Mouse (Mus musculus) stomach, embryonic 16.5 days (tissue): ENCODE measurements around the gene Mdm2. TPM values are rescaled to one million over a fixed set of nuclear protein-coding genes. Genes with fewer than 3 reads are reported as not detected.

Experiments
- ATAC-seq: fragments of 200-750 bp; cut with Nextera tagmentation; 2 replicates; pipeline ENCODE4 v1.8.0; 2017; ENCODE audit warnings: moderate number of reproducible peaks, moderate TSS enrichment; ENCODE audit not compliant: insufficient read depth, low FRiP score
- H3K27ac ChIP-seq: fragments of 300-500 bp; sonication (generic); 2 replicates; pipeline ENCODE4 v1.5.1; 2014; ENCODE audit warnings: low read length
- H3K27me3 ChIP-seq: fragments of 300-500 bp; sonication (generic); 2 replicates; pipeline ENCODE4 v1.6.1; 2014; ENCODE audit warnings: low read length, control low read depth, mixed read lengths; ENCODE audit not compliant: control insufficient read depth, insufficient read depth
- H3K36me3 ChIP-seq: fragments of 300-500 bp; sonication (generic); 2 replicates; pipeline ENCODE4 v1.6.1; 2014; ENCODE audit warnings: low read length; ENCODE audit not compliant: control insufficient read depth, insufficient read depth
- H3K4me1 ChIP-seq: fragments of 300-500 bp; sonication (generic); 2 replicates; pipeline ENCODE4 v1.6.1; 2014; ENCODE audit warnings: low read length, control low read depth, mixed read lengths; ENCODE audit not compliant: control insufficient read depth, insufficient read depth
- H3K4me2 ChIP-seq: fragments of 300-500 bp; sonication (generic); 2 replicates; pipeline ENCODE4 v1.6.1; 2014; ENCODE audit warnings: low read depth, low read length, mixed read lengths
- H3K4me3 ChIP-seq: fragments of 300-500 bp; sonication (generic); replicated peaks from 2 replicates; pipeline ENCODE4 v1.5.1; 2014; ENCODE audit warnings: mild to moderate bottlenecking, low read length
- H3K9ac ChIP-seq: fragments of 300-500 bp; sonication (generic); 2 replicates; pipeline ENCODE4 v1.6.1; 2014; ENCODE audit warnings: low read length
- H3K9me3 ChIP-seq: fragments of 300-500 bp; sonication (generic); replicated peaks from 2 replicates; pipeline ENCODE4 v1.6.1; 2016; ENCODE audit warnings: low read length, control low read depth; ENCODE audit not compliant: control insufficient read depth
- WGBS: fragments of 180-500 bp; shearing (Covaris S2); extraction: QIAGEN DNeasy Blood & Tissue Kit; methylation state at CpG from one replicate; pipeline ENCODE4 v1.1.7; 2014; 5-methylcytosine and 5-hydroxymethylcytosine counted together
- polyA plus RNA-seq: library from polyadenylated mRNA; unstranded; fragments of >200 nt; fragmentation: Nextera tagmentation; extraction: Ambion mirVana; gene quantifications from 2 replicates; pipeline ENCODE4 v1.2.1, GENCODE M21; 2015

Mdm2 gene
- polyA plus RNA-seq, 1 experiment from 2014 or later, result 39.9 TPM

DNA sequence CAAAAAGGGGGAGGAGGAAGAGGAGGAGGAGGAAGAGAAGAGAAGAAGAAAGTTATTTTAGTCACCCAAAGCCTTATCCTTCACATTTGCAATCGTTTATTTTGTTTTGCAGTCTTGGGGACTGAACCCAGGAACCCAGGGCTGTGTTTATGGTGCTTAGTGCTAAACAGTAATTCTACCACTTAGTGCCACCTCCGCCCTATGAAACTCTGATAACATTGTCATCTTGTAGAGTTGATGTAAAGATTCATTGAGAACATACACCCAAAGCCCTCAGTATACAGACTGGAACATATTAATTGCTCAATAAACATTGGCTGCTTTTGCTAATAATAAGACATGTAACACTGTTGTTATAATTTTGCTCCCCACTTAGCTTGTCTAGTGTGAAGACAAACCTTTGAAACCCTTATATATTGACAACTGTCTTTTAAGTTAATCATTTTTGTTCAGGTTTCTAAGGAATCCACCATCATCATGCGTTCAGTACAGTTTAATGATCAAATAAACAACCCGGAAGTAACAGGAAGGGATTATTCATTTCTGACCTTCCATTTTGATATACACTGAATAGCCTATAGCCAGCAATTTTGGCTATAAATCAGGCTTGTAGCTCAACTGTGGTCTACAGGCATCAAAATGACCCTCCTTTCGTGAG, 31.4 kb downstream of the Mdm2 start:
- Histone ChIP-seq H3K9ac (no peak overlapping the region), H3K4me1 (peaks cover 5% of the 10 kb centered on the region; the same call in 1 of the 2 replicates), H3K4me2 (no peak overlapping the region), H3K27me3 (no peaks in the 10 kb centered on the region), H3K27ac (no peak overlapping the region), H3K4me3 (no peak overlapping the region), H3K9me3 (no peaks in the 10 kb centered on the region), H3K36me3 (no peaks in the 10 kb centered on the region)
- WGBS, result 75% methylated on average over 5 of the region's 5 CpGs
- no peak for ATAC-seq

DNA sequence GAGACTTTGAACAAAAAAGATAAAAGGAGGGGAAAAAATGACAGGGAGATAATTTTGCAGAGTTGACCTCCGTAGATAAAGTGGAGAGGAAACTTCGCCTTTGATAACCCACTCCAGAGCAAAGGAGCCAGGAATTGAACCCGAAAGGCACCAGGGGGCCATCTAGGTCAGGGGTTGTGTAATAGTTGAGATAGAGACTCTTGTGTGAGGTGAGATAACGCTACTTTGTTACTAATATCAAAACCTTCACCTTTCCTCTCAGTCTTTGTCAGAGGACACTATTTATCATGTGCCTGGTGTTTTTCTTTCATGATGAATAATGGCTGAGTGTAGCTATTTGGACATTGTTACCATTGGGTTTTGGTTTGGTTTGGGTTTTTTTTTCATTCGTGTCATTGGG, 32.2 kb downstream of the Mdm2 start:
- H3K4me2 ChIP-seq, result no peak overlapping the region
- no peak overlapping the region for H3K27ac ChIP-seq
- H3K9me3 ChIP-seq, result no peaks in the 10 kb centered on the region
- 67% methylated on average over 5 of the region's 5 CpGs for WGBS
- H3K9ac ChIP-seq, result no peak overlapping the region
- H3K4me1 ChIP-seq, result peaks cover 5% of the 10 kb centered on the region; the same call in 1 of the 2 replicates
- no peak for ATAC-seq
- no peak overlapping the region for H3K4me3 ChIP-seq
- H3K36me3 ChIP-seq, result no peaks in the 10 kb centered on the region
- H3K27me3 ChIP-seq, result no peaks in the 10 kb centered on the region

- no peak overlapping the region for H3K4me2 ChIP-seq
- no peaks in the 10 kb centered on the region for H3K27me3 ChIP-seq
- H3K27ac ChIP-seq, result no peak overlapping the region; the same call in 1 of the 2 replicates
- no peak overlapping the region for H3K9ac ChIP-seq
- peaks cover 8% of the 10 kb centered on the region for H3K4me1 ChIP-seq
- H3K4me3 ChIP-seq, result no peak overlapping the region
- H3K9me3 ChIP-seq, result no peaks in the 10 kb centered on the region
- 73% methylated on average over 13 of the region's 13 CpGs for WGBS
- H3K36me3 ChIP-seq, result no peaks in the 10 kb centered on the region
- ATAC-seq, result 0 out of 2 replicates have a peak, but pooled peaks have one; percentile 54
These were observed 32.9 kb downstream of the Mdm2 start for GRCm38 (mm10) chr10:117677494-117678236.

GRCm38 (mm10) chr10:117676644-117677313, 33.8 kb downstream of the Mdm2 start:
- peak overlapping the region; percentile 13; the same call in 1 of the 2 replicates for H3K4me3 ChIP-seq
- no peak overlapping the region for H3K27ac ChIP-seq
- H3K4me2 ChIP-seq, result peak overlapping the region; percentile 35
- no peaks in the 10 kb centered on the region for H3K9me3 ChIP-seq
- no peaks in the 10 kb centered on the region for H3K27me3 ChIP-seq
- peaks cover 10% of the 10 kb centered on the region for H3K4me1 ChIP-seq
- ATAC-seq, result no peak
- no peak overlapping the region for H3K9ac ChIP-seq
- H3K36me3 ChIP-seq, result no peaks in the 10 kb centered on the region
- 35% methylated on average over 17 of the region's 17 CpGs for WGBS

DNA sequence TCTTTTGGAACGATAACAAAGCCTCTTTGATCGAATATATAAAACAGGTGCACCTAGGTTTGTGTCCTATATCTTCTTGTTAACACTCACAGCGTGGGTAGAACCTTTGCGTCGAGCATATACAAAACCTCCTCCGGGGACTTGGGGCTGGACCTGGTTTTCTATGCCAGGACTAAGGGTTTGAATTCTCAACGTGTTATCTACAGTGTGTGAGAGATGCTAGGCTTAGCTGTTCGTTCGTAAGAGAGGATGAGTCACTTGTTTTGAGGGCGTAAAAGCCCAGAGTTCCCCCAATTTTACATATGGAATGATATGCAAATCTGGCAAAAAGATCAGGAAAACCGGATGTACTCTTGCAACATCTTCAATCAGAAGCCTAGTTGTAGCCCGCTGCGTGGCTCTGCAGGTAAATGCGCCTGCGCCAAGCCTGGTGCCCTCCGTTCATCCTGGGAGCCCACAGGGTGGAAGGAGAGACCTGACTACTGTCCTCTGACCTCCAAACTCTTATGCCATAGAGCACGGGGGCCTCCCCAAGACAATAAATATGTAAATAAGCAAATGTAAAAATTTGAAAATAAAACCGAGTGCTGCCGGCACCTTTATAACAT, 34.4 kb downstream of the Mdm2 start:
- Histone ChIP-seq H3K27me3 (no peaks in the 10 kb centered on the region), H3K4me2 (peak overlapping the region; percentile 35), H3K9me3 (no peaks in the 10 kb centered on the region), H3K36me3 (no peaks in the 10 kb centered on the region), H3K4me3 (peak overlapping the region; percentile 13; the same call in 1 of the 2 replicates), H3K27ac (no peak overlapping the region), H3K4me1 (peaks cover 10% of the 10 kb centered on the region), H3K9ac (no peak overlapping the region; the same call in 1 of the 2 replicates)
- ATAC-seq, result no peak
- 47% methylated on average over 19 of the region's 19 CpGs for WGBS

GRCm38 (mm10) chr10:117675096-117676035, 35.2 kb downstream of the Mdm2 start:
- Histone ChIP-seq H3K9ac (no peak overlapping the region; the same call in 1 of the 2 replicates), H3K27ac (no peak overlapping the region), H3K36me3 (no peaks in the 10 kb centered on the region), H3K4me2 (peak overlapping the region; percentile 35), H3K9me3 (no peaks in the 10 kb centered on the region), H3K27me3 (no peaks in the 10 kb centered on the region), H3K4me3 (0 out of 2 replicates have a peak overlapping the region, but pooled peaks have one; percentile 13), H3K4me1 (peaks cover 10% of the 10 kb centered on the region)
- no peak for ATAC-seq
- 40% methylated on average over 20 of the region's 20 CpGs for WGBS

DNA sequence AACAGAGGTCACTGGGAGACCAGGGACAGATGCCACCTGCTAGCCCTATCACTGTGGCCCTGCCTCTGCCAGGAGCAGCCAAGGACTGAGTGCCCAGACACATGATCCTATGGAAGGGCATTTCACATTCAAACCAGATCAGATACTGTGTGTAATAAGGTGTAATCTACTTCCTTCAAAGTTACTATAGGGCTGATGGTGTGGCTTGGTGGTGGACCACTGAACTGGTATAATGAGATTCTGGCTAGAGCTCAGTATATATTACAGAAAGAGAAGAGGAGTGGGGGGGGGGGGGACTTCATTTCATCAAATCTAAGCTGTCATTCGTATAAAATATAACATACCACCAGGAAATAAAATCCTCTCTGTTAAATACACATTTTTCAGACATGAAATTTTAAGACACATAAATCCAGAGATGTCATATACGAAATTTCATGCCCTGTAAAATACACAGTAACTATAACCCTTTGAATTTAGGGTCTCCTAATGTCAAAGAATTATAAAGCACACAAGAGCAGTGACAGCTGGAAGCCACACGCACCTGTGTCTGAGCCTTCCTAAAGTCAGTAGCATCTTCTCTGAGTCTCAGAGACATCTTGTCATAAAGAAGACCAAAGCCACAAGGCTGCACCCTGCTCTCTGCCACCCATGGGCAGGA, 36.1 kb downstream of the Mdm2 start:
- H3K27ac ChIP-seq, result no peak overlapping the region
- H3K27me3 ChIP-seq, result no peaks in the 10 kb centered on the region
- 77% methylated on average over 3 of the region's 3 CpGs for WGBS
- no peak overlapping the region for H3K9ac ChIP-seq
- peaks cover 16% of the 10 kb centered on the region for H3K4me1 ChIP-seq
- H3K4me2 ChIP-seq, result no peak overlapping the region
- H3K4me3 ChIP-seq, result no peak overlapping the region
- no peaks in the 10 kb centered on the region for H3K36me3 ChIP-seq
- H3K9me3 ChIP-seq, result no peaks in the 10 kb centered on the region
- no peak for ATAC-seq

- H3K9ac ChIP-seq, result no peak overlapping the region
- no peaks in the 10 kb centered on the region for H3K9me3 ChIP-seq
- peaks cover 21% of the 10 kb centered on the region for H3K4me1 ChIP-seq
- H3K27ac ChIP-seq, result no peak overlapping the region
- H3K27me3 ChIP-seq, result no peaks in the 10 kb centered on the region
- no peak for ATAC-seq
- no peak overlapping the region for H3K4me3 ChIP-seq
- WGBS, result 85% methylated on average over 1 of the region's 1 CpGs
- no peaks in the 10 kb centered on the region for H3K36me3 ChIP-seq
- no peak overlapping the region for H3K4me2 ChIP-seq
These were observed 36.6 kb downstream of the Mdm2 start for GRCm38 (mm10) chr10:117673913-117674312.
